In the genomic region with DNA sequence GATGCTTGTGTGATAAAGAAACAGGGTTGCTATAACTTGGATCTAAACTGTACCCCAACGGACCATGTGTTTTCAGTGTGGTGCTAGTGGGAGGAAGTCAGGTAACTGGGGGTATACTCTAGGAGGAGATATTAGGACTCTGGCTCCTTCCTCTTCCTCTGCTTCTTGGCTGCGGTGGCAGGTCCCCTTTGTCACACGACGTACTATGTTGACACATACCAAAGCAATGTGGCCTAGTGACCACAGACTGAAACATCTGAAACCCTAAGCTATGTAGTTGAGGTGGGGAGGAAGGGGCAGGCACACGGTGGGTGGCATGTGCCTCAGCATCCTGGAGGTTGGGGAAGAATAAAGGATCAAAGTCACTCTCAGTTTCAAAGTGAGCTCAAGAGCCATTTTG, we compare ENCODE assay signal across 13 mouse cellular contexts. TPM values are rescaled to one million over a fixed set of nuclear protein-coding genes. Genes with fewer than 3 reads are reported as not detected.
DNase-seq lines count a peak whose midpoint lies in the region; ATAC-seq and TF ChIP-seq lines count a peak whose summit lies in the region.
"Had no signal": no experiment of that assay in that cellular context is flagged by ENCODE, and none has a peak within 500 bp of the region (broad histone marks: within the 10 kb centered on the region; RNA-seq: fewer than 3 reads in every experiment).

No protein-coding gene starts in this region.

- H3K4me3 ChIP-seq in kidney, adult 2 months (ENCODE audit: insufficient read depth, low read depth, low read length), result no peak overlapping the region
- H3K4me3 ChIP-seq: embryonic facial prominence, embryonic 12.5 days; forebrain, embryonic 12.5 days had no signal

- ATAC-seq in hematopoietic stem cell, adult 5-6 weeks (replicated peaks in 1 of 2; ENCODE audit: insufficient read depth in 1 of 2, low FRiP score in 2 of 2, low TSS enrichment in 1 of 2, low read depth in 1 of 2, poor library complexity in 2 of 2, severe bottlenecking in 2 of 2), result peak; percentile 35 to 56
- ATAC-seq in monocyte, adult 5-6 weeks (replicated peaks; ENCODE audit: insufficient number of reproducible peaks, low FRiP score, low TSS enrichment, poor library complexity, severe bottlenecking), result 0 out of 2 replicates have a peak, but pooled peaks have one; percentile 7

- peak overlapping the region; percentile 41 for H3K27ac ChIP-seq in kidney, adult 2 months (ENCODE audit: insufficient read depth, low read depth, low read length)
- H3K27ac ChIP-seq: embryonic facial prominence, embryonic 12.5 days; forebrain, embryonic 12.5 days had no signal

- no peak for TF ChIP-seq POLR2A in kidney, adult 2 months (IDR thresholded peaks at IDR 0.05; ENCODE audit: low read depth, low read length)

- DNase-seq in kidney, adult 2 months, result no peak
- no peak for DNase-seq in kidney, postnatal 10 days
- peak; percentile 33 for DNase-seq in Muller cell, postnatal 12 days (ENCODE audit: inconsistent ontology term)
- no peak for DNase-seq in cerebellum, postnatal 4 days (ENCODE audit: low spot score in 2 of 2)
- no peak for DNase-seq in embryo, embryonic 10.5 days (ENCODE audit: low spot score)
- DNase-seq: cerebellum, adult 11-12 months; kidney, postnatal 25 days; lung, adult 2 months; thymus, postnatal 4 days had no signal

- no peaks in the 10 kb centered on the region for H3K27me3 ChIP-seq in kidney, adult 2 months (replicated peaks; ENCODE audit: control insufficient read depth, insufficient read depth, low read length)
- H3K27me3 ChIP-seq: embryonic facial prominence, embryonic 12.5 days; forebrain, embryonic 12.5 days had no signal

- no peak for TF ChIP-seq CTCF in kidney, adult 2 months (conservative IDR thresholded peaks at IDR 0.05; ENCODE audit: insufficient read depth, insufficient read length, low read depth, low read length)

- H3K4me1 ChIP-seq in kidney, adult 2 months (ENCODE audit: control insufficient read depth, insufficient read depth, low read length), result peaks cover 11% of the 10 kb centered on the region
- H3K4me1 ChIP-seq: forebrain, embryonic 12.5 days had no signal

- WGBS in kidney, adult 2 months, result 50% methylated on average over 5 of the region's 5 CpGs

- H3K36me3 ChIP-seq in kidney, adult 2 months (ENCODE audit: control insufficient read depth, insufficient read depth, low read length), result no peaks in the 10 kb centered on the region

RNA-seq across cellular contexts. Expression of gene Bace1, which starts 12.9 kb away (rescaled TPM):
- polyA plus RNA-seq in kidney, adult 2 months (2012; rRNA removed), result 26.8 and 31.7 TPM in 2 replicates
- total RNA-seq in hematopoietic stem cell, adult 5-6 weeks (2017), result 7.3 and 11.0 TPM in 2 replicates
- total RNA-seq in monocyte, adult 5-6 weeks (2017), result 0.29 to 1.1 TPM (median 0.43 TPM) in 3 replicates

RNA-seq across cellular contexts. Expression of gene Cep164, which starts 22.8 kb away (rescaled TPM):
- polyA plus RNA-seq in kidney, adult 2 months (2012; rRNA removed), result 14.6 and 17.8 TPM in 2 replicates
- total RNA-seq in hematopoietic stem cell, adult 5-6 weeks (2017), result 10.1 and 12.0 TPM in 2 replicates
- 10.6 to 16.4 TPM (median 13.0 TPM) in 3 replicates for total RNA-seq in monocyte, adult 5-6 weeks (2017)

RNA-seq across cellular contexts. Expression of gene Pcsk7, which starts 55.0 kb away (rescaled TPM):
- polyA plus RNA-seq in kidney, adult 2 months (2012; rRNA removed), result 32.0 and 53.8 TPM in 2 replicates
- total RNA-seq in hematopoietic stem cell, adult 5-6 weeks (2017), result 15.7 and 21.3 TPM in 2 replicates
- total RNA-seq in monocyte, adult 5-6 weeks (2017), result 23.5 to 44.2 TPM (median 36.3 TPM) in 3 replicates

RNA-seq across cellular contexts. Expression of gene Rnf214, which starts 55.4 kb away (rescaled TPM):
- polyA plus RNA-seq in kidney, adult 2 months (2012; rRNA removed), result 17.0 and 20.7 TPM in 2 replicates
- 34.0 and 64.6 TPM in 2 replicates for total RNA-seq in hematopoietic stem cell, adult 5-6 weeks (2017)
- total RNA-seq in monocyte, adult 5-6 weeks (2017), result 35.0 to 48.8 TPM (median 46.1 TPM) in 3 replicates
